10 mouse cellular contexts compared by ENCODE assay signal in genomic region chr16:42444408-42444862, GRCm38 (mm10).
DNase-seq lines count a peak whose midpoint lies in the region; ATAC-seq and TF ChIP-seq lines count a peak whose summit lies in the region.
"Had no signal": no experiment of that assay in that cellular context is flagged by ENCODE, and none has a peak within 500 bp of the region (broad histone marks: within the 10 kb centered on the region; RNA-seq: fewer than 3 reads in every experiment).

No protein-coding gene starts in this region.

- ATAC-seq in kidney, embryonic 15.5 days (replicated peaks; ENCODE audit: low FRiP score) = no peak
- peak; percentile 30; the same call in 1 of the 2 replicates for ATAC-seq in heart, postnatal 0 days (ENCODE audit: insufficient read depth, low read depth)
- peak; percentile 75 for ATAC-seq in limb, embryonic 14.5 days (ENCODE audit: low FRiP score, low read depth)
- ATAC-seq in granulocyte monocyte progenitor cell, adult 5-6 weeks (replicated peaks; ENCODE audit: poor library complexity, severe bottlenecking) = no peak

- peak overlapping the region; percentile 34 for H3K4me2 ChIP-seq in kidney, embryonic 15.5 days
- peak overlapping the region; percentile 40 for H3K4me2 ChIP-seq in heart, postnatal 0 days (ENCODE audit: low read depth, low read length)
- no peak overlapping the region; the same call in 1 of the 2 replicates for H3K4me2 ChIP-seq in limb, embryonic 14.5 days (replicated peaks; ENCODE audit: low read depth, low read length, severe bottlenecking)

- no peak for DNase-seq in kidney, adult 9 months
- peak; percentile 11 for DNase-seq in heart, postnatal 0 days (ENCODE audit: low spot score)
- DNase-seq in limb, embryonic 14.5 days (ENCODE audit: low spot score) = peak; percentile 23
- DNase-seq in urinary bladder, adult 18-20 months (ENCODE audit: low spot score in 2 of 2) = no peak
- no peak for DNase-seq in adrenal gland, adult 2 months

- 52% methylated on average over 10 of the region's 10 CpGs for WGBS in kidney, embryonic 15.5 days
- 35% methylated on average over 10 of the region's 10 CpGs for WGBS in heart, postnatal 0 days
- WGBS in limb, embryonic 14.5 days = 62% methylated on average over 10 of the region's 10 CpGs

- peaks cover 8% of the 10 kb centered on the region for H3K4me1 ChIP-seq in kidney, embryonic 15.5 days
- no peaks in the 10 kb centered on the region; the same call in 1 of the 2 replicates for H3K4me1 ChIP-seq in cortical plate, adult 2 months (ENCODE audit: control insufficient read depth, insufficient read depth, low read length)
- H3K4me1 ChIP-seq in heart, postnatal 0 days (ENCODE audit: control insufficient read depth, insufficient read depth) = peaks cover 8% of the 10 kb centered on the region; the same call in 1 of the 2 replicates
- H3K4me1 ChIP-seq in limb, embryonic 14.5 days (ENCODE audit: control insufficient read depth, insufficient read depth, low read length) = peaks cover 11% of the 10 kb centered on the region; the same call in 1 of the 2 replicates

- TF ChIP-seq EP300 in heart, postnatal 0 days (IDR thresholded peaks at IDR 0.05; ENCODE audit: low read depth) = no peak

- no peak overlapping the region for H3K9ac ChIP-seq in kidney, embryonic 15.5 days
- no peak overlapping the region for H3K9ac ChIP-seq in heart, postnatal 0 days (replicated peaks; ENCODE audit: low read depth, low read length)
- no peak overlapping the region for H3K9ac ChIP-seq in limb, embryonic 14.5 days (ENCODE audit: low read depth, low read length, severe bottlenecking)

- no peaks in the 10 kb centered on the region for H3K36me3 ChIP-seq in kidney, embryonic 15.5 days
- H3K36me3 ChIP-seq in heart, postnatal 0 days (replicated peaks; ENCODE audit: control insufficient read depth, insufficient read depth, low read length) = no peaks in the 10 kb centered on the region
- no peaks in the 10 kb centered on the region for H3K36me3 ChIP-seq in limb, embryonic 14.5 days (ENCODE audit: control insufficient read depth, insufficient read depth, low read length)

- no peak for TF ChIP-seq POLR2A in cortical plate, adult 2 months (IDR thresholded peaks at IDR 0.05; ENCODE audit: extremely low read depth, insufficient read depth, low read length)
- TF ChIP-seq POLR2A in limb, embryonic 14.5 days (IDR thresholded peaks at IDR 0.05; ENCODE audit: borderline replicate concordance, extremely low read depth, insufficient read depth, insufficient read length) = no peak

- TF ChIP-seq CTCF in cortical plate, adult 2 months (IDR thresholded peaks at IDR 0.05; ENCODE audit: extremely low read depth, insufficient read depth, low read length) = no peak
- no peak for TF ChIP-seq CTCF in heart, postnatal 0 days (IDR thresholded peaks at IDR 0.05; ENCODE audit: low read depth)

- H3K27me3 ChIP-seq in kidney, embryonic 15.5 days = no peaks in the 10 kb centered on the region
- no peaks in the 10 kb centered on the region for H3K27me3 ChIP-seq in heart, postnatal 0 days (ENCODE audit: control insufficient read depth, insufficient read depth, low read length)
- no peaks in the 10 kb centered on the region for H3K27me3 ChIP-seq in limb, embryonic 14.5 days (ENCODE audit: control insufficient read depth, insufficient read depth, low read length)

- H3K9me3 ChIP-seq in kidney, embryonic 15.5 days (replicated peaks) = no peaks in the 10 kb centered on the region
- peaks cover 6% of the 10 kb centered on the region; the same call in 1 of the 2 replicates for H3K9me3 ChIP-seq in heart, postnatal 0 days (replicated peaks; ENCODE audit: control insufficient read depth, low read length)
- 0 out of 2 replicates have a peak, but pooled peaks cover 3% of the 10 kb centered on the region for H3K9me3 ChIP-seq in limb, embryonic 14.5 days (ENCODE audit: control insufficient read depth, low read length)

- H3K27ac ChIP-seq in kidney, embryonic 15.5 days = no peak overlapping the region
- H3K27ac ChIP-seq in cortical plate, adult 2 months (ENCODE audit: insufficient read depth, low read length) = peak overlapping the region; percentile 73; the same call in 1 of the 2 replicates
- H3K27ac ChIP-seq in heart, postnatal 0 days (ENCODE audit: low read depth) = peak overlapping the region; percentile 39
- H3K27ac ChIP-seq in limb, embryonic 14.5 days (replicated peaks; ENCODE audit: low read depth, low read length) = no peak overlapping the region
- H3K27ac ChIP-seq: macrophage had no signal

- H3K4me3 ChIP-seq in kidney, embryonic 15.5 days (replicated peaks) = 0 out of 2 replicates have a peak overlapping the region, but pooled peaks have one; percentile 12
- H3K4me3 ChIP-seq in cortical plate, adult 2 months (ENCODE audit: insufficient read depth, low read length) = 0 out of 2 replicates have a peak overlapping the region, but pooled peaks have one; percentile 13
- H3K4me3 ChIP-seq in heart, postnatal 0 days (ENCODE audit: low read depth, low read length) = no peak overlapping the region
- H3K4me3 ChIP-seq in limb, embryonic 14.5 days (replicated peaks; ENCODE audit: low read length) = no peak overlapping the region
- H3K4me3 ChIP-seq: erythroblast, embryonic 14.5 days had no signal

Comparison
In these comparisons a context has a peak if more than half of its experiments do, and no peak if none do; other contexts are left out.
1. ATAC-seq: peak in heart, postnatal 0 days (single experiment) and limb, embryonic 14.5 days (single experiment); none in kidney, embryonic 15.5 days (single experiment) and granulocyte monocyte progenitor cell, adult 5-6 weeks (single experiment).
2. H3K27ac ChIP-seq: peak in cortical plate, adult 2 months (single experiment) and heart, postnatal 0 days (single experiment); none in kidney, embryonic 15.5 days (single experiment) and limb, embryonic 14.5 days (single experiment).
3. H3K4me3 ChIP-seq: peak in kidney, embryonic 15.5 days (single experiment) and cortical plate, adult 2 months (single experiment); none in heart, postnatal 0 days (single experiment) and limb, embryonic 14.5 days (single experiment).
4. DNase-seq: peak in heart, postnatal 0 days (single experiment) and limb, embryonic 14.5 days (single experiment); none in kidney, adult 9 months (single experiment), urinary bladder, adult 18-20 months (0 of 2) and adrenal gland, adult 2 months (single experiment).